Mouse (Mus musculus) G1E (cell line): ENCODE results near the gene Phyhipl.

ENCODE experiments used
- CTCF ChIP-seq: IDR thresholded peaks from 2 replicates; pipeline ENCODE4 v1.5.1; 2012; ENCODE audit warnings: low read depth, low read length, inconsistent platforms, mixed read lengths
- GATA1 ChIP-seq: IDR thresholded peaks from 2 replicates; pipeline ENCODE4 v1.6.1; 2012; ENCODE audit warnings: borderline replicate concordance, low read length, inconsistent platforms, mixed read lengths
- POLR2AphosphoS5 ChIP-seq: IDR thresholded peaks from 2 replicates; pipeline ENCODE4 v1.6.1; 2012; ENCODE audit warnings: low read depth, low read length, inconsistent platforms; ENCODE audit not compliant: insufficient replicate concordance
- TAL1 ChIP-seq: conservative IDR thresholded peaks from 2 replicates; pipeline ENCODE4 v1.6.1; 2012; ENCODE audit warnings: low read depth, low read length, inconsistent platforms, mixed read lengths

GRCm38 (mm10) chr10:70532249-70532648 lies 123.5 kb downstream of the Phyhipl start:
- no peak for TF ChIP-seq CTCF
- no peak for TF ChIP-seq GATA1
- TF ChIP-seq TAL1: no peak
- no peak for TF ChIP-seq POLR2AphosphoS5
